Mouse (Mus musculus): ENCODE data around the gene Kiss1r.

The Kiss1r gene

DNA sequence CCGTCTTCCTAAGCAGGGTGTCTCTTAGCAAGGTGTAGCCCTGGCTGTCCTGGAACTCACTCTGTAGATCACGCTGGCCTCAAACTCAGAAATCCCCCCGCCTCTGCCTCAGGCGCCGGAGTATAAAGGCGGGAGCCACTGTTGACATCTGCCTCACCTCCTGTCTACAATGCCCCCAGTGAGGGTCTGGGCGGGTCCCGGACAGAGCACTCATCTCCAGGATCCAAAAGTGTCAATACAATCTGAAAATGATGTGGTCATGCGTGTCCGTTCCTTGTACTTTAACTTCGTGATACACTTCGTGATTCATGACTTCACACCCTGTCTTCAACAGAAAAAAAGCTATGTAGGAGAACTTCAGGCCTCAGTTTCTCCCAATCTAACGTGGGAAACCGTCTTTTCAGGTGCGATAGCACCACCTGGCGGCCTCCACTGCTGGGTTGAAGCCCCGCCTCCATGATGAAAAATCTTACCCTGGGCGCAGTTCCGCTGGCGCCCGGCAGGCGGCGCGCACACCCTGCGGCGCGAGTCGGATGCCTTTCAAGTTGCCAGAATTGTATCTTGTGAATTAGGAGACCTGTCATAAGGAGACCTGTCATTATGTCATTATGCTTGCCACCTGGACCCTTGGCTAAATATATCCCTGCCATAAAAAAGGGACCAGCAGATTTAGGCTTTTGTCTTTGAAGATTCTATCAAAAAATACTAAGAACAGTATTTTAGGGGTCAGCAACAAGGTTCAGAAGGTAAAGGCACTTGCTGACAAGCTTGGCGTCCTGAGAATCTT lies 8.4 kb downstream of the Kiss1r start:
- DNase-seq (ENCODE audit: low spot score), result peak; percentile 97

DNA sequence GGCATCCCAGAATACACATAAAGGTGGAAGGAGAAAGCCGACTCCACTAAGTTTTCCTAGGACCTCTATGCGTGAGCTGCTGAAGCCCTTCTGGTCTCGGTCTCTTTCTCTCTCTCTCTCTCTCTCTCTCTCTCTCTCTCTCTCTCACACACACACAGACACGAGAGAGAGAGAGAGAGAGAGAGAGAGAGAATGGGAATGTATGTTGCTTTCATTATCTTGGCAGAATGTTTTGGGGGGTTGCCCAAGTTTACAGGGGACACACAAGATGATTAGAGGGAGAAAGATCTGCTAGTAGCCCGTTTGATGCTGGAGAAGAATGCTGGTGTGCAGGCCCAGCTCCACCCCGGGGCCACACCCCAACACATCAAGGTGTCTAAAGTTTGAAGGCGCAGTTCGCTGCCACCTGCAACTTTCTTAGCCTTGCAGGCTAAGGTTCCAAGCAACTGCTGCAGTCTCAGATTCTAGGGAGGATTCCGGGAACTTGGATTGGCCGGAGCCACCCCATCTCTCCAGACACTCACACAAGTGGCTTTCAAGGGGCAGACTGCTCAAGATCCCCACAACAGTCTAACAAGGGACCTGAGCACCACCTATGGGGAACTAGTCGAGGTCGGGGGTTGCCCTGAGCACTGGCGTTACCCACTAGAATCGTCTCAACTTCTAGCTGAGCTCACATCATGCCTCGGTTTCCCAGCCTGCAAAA lies 9.2 kb downstream of the Kiss1r start:
- DNase-seq (ENCODE audit: low spot score), result no peak

- DNase-seq (ENCODE audit: low spot score), result peak; percentile 68
These were observed 9.9 kb downstream of the Kiss1r start, which contains the start of gene Arid3a for GRCm38 (mm10) chr10:79926491-79927323. Gene Arid3a (plus strand): TSS chr10:79927043.

- DNase-seq (ENCODE audit: low spot score), result peak; percentile 39
These were observed 10.7 kb downstream of the Kiss1r start for GRCm38 (mm10) chr10:79927324-79928029.

DNA sequence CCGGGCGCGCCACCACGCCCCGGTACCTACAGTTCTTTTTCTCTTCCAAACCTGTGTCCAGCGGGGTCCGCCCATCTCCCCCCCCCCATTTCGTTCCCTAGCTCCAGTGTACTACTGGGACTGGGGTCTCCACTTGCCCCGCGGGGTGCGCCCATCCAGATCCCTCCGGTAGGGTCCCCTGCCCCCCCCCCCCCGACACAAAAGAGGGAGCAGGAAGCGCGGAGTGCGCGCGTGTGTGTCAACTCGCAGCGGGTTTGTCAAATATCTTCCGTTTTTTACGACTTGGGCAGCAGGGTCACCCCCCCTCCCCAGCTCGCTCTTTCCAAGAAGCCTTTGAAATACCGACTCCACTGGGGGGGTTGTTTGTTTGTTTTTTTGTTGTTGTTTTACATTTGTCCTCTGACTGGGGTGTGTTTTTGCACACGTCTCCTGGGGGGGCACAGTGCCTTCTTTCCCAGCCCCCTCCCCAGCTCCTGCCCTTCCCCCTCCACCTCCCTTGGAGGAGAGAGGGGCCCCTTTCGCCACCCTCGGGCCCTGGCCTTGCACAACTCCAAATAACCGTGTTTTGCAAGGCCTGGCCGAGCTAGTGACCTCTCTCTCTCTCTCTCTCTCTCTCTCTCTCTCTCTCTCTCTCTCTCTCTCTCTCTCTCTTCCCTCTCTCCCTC lies 11.4 kb downstream of the Kiss1r start:
- DNase-seq (ENCODE audit: low spot score), result no peak

DNA sequence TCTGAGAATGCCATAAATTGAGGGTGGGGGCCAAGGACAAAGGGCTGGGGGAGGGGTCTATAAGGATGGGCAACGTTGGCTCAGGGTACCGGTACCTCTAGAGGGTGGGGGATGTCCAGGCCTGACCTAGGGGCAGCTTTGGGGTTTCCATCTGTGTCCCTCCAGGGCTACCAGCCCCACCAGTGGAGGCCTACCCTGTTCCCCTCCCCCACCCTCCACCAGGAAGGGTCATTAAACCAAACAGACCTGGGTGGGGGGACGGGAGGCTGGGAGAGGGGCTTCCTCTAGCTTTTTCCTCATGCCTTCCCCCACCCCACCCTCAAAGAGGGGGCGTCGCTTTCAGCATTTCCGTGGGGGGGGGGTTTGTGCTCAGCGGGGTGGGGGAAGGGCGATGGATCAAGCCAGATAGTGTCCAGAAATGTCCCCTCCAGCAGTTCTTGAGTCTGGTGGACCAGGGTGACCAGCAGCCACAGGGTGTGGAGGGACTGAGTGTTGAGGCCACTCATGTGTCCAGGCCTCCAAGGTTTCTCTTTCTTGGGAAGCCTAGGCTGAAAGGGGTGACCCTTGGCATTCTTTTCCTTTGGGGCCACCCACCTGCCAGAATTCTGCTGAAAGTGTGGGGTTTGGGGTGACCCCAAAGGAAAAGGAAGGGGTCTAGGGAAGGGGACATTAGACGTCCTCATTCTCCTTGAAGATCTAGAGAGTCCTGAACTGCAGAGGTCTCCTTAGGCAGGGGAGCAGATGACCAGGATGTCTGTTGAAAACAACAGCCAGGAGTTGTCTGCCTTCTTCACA lies 12.3 kb downstream of the Kiss1r start:
- DNase-seq (ENCODE audit: low spot score), result no peak

DNA sequence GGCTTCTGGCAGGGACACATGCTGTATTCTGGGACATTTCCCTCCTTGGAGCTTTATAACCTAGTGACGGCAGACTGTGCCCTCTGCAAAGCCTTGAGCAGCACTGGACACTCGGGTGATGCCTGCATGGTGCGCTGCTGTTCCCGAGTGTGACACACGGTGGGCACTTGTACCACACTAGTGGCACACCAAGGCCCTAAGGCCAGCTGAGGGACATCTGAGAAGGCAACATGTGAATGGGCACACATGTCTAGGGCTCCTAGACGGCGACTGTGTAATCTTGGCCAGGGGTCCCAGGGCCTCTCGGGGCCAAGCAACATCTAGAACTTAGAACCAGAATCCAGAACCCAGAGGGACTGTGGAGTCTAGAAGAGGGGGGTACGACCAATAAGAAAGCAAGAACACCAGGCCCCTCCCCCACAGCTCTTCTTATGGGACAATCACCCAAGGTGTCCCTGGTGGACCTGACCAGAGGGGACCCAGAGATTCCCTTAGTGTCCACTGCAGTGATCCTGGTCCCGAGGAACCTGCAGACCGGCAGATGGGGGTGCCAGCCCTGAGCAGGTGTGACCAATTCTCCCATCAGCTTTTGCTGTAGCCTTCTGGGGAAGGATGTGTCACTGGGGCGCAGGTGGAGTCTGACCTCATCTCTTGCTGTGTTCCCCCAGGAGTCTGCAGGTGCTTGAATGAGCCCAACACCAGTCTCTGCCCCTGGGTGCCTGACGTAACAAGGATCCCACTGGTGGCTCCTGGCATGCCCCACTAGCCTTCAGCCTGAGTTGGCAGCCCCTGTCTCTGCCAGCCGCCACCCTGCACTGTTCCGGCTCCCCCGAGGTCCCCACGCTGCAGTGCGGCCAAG lies 13.4 kb downstream of the Kiss1r start:
- no peak for DNase-seq (ENCODE audit: low spot score)

GRCm38 (mm10) chr10:79930826-79931186 lies 14.0 kb downstream of the Kiss1r start:
- no peak for DNase-seq (ENCODE audit: low spot score)

DNA sequence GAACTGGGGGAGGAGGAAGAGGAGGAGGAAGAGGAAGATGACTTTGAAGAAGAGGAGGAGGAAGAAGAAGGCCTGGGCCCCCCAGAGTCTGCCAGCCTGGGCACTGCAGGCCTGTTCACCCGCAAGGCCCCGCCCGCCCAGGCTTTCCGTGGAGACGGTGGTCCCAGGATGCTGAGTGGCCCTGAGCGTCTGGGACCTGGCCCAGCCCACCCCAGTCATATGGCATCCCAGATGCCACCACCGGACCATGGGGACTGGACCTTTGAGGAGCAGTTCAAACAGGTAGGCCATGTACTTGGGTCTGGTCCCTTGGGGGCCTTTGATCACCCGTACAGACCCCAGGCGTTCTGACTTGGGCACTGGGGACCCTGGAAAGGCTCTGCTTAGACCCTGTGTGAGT lies 15.0 kb downstream of the Kiss1r start:
- no peak for DNase-seq (ENCODE audit: low spot score)

GRCm38 (mm10) chr10:79932736-79933135 lies 16.0 kb downstream of the Kiss1r start:
- DNase-seq (ENCODE audit: low spot score), result no peak

DNA sequence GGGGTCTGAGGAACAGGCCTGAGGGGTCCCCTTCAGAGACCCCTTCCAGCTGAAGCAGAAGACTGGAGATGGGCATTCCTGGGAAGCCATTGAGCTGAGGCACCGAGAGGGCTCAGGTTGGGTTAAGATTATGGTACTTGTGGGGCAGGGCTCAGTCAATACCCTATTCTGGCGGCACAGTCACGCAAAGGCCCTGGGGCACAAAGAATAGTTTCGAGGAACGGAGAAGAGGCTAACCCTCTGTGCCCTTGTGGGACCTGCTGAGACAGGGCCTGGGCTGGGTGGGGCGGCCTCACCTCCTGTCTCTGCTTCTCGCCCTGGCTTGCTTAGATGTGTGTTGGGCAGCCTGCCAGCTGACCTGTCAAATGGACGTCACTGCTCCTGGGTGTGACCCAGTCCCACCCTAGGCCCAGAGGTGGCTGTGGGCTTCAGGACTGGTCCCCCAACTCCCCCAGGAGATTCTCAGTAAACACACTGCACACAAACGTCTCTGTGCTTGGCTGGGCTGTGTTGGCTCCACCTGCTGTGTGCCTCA lies 16.4 kb downstream of the Kiss1r start:
- no peak for DNase-seq (ENCODE audit: low spot score)

- no peak for DNase-seq (ENCODE audit: low spot score)
These were observed 17.1 kb downstream of the Kiss1r start for GRCm38 (mm10) chr10:79933861-79934260.

- DNase-seq (ENCODE audit: low spot score), result no peak
These were observed 17.5 kb downstream of the Kiss1r start for GRCm38 (mm10) chr10:79934272-79934721.

DNA sequence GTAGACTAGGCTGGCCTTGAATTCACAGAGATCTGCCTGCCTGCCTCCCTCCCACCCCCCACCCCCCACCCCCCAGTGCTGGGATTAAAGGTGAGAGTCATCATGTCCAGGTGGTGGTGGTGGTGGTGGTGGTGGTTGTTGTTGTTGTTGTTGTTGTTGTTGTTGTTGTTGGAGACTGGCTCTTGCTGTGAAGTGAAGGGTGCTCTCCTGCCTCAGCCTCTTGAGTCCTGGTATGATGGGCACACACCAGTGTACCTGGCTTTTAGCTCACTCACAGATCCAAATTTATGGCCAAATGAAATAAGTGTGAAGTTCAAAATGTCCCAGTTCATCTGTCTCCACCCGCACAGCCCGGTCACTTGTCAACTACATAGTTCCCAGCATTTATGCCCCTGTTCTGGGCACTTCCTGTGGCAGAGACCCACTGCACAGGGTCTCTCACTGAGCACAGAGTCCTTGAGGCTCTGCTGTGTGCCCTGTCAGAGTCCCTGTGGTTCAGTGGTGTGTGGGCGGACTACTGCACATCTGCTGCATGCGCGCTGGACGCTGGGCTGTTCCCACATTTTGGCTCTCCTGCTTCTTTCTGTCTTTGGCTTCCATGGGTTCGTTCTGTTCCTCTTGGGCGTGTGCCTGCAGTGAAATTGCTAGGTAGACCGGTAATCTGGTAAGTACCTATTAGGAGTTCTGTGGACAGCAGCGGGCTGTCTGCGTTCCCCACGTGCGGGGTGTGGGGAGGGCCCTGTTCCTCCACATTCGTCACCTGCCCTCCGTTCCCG lies 18.2 kb downstream of the Kiss1r start:
- DNase-seq (ENCODE audit: low spot score), result no peak

GRCm38 (mm10) chr10:79936284-79936910 lies 19.6 kb downstream of the Kiss1r start:
- no peak for DNase-seq (ENCODE audit: low spot score)

GRCm38 (mm10) chr10:79936911-79937441 lies 20.2 kb downstream of the Kiss1r start:
- DNase-seq (ENCODE audit: low spot score), result no peak

DNA sequence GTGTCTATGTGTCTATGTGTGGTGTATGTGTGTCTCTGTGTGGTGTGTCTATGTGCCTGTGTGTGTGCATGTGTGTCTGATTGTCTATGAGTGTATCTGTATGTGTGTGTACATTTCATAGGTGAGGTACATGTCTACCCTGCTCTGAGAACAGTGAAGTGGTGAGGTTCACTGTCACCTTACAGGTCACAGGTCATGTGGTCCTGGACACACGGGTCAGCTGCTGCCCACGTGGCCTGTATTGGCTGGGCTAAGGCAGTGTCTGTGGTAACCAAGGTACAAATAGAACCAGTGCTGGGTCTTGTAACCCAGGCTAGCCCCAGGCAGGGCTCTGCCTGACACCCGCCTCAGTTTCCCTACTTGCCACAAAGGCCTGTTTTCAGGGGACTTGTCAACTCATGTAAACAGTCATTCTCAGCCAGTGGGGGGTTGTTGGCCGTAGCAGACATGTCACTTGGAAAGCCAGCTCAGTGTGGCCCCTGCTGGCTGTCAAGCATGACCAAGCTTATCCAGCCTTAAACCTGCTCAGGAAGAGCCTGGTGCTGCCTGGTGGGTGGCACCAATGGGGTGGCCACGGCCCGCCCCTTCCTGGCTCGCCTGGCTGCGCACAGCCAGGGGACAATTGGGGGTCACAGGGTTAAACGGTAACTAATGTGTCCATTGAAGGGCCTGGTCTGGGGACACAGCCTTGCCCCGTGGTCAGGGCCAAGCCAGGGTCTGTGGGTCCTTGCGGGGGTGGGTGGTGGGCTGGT lies 21.2 kb downstream of the Kiss1r start:
- no peak for DNase-seq (ENCODE audit: low spot score)

Data from layer of hippocampus, adult 9-10 months (tissue).